Mouse (Mus musculus) brain, embryonic 14.5 days (tissue): ENCODE data around the gene Krt5. TPM values are rescaled to one million over a fixed set of nuclear protein-coding genes. Genes with fewer than 3 reads are reported as not detected.
"Not testable (repeated sequence)": the region's sequence is repeated elsewhere in the genome, so short reads cannot be mapped to it uniquely, and the experiment has no call there.

ENCODE experiments used
- DNase-seq: peaks from one replicate; pipeline ENCODE4 v3.0.0-alpha.2; 2011; ENCODE audit warnings: low read depth
- CTCF ChIP-seq: fragments of 200-500 bp; IDR thresholded peaks from 2 replicates; pipeline ENCODE4 v1.5.1; 2012; ENCODE audit warnings: inconsistent platforms, mild to moderate bottlenecking, moderate library complexity, borderline replicate concordance; ENCODE audit not compliant: insufficient read depth, insufficient read length; ENCODE audit errors: extremely low read depth
- POLR2A ChIP-seq: fragments of 200-500 bp; IDR thresholded peaks from 2 replicates; pipeline ENCODE4 v1.6.1; 2012; ENCODE audit warnings: mild to moderate bottlenecking, inconsistent platforms, borderline replicate concordance; ENCODE audit not compliant: poor library complexity, insufficient read depth, insufficient read length, severe bottlenecking; ENCODE audit errors: extremely low read depth
- polyA plus RNA-seq: library from polyadenylated mRNA; depleted of rRNA; stranded (reverse); fragments of >200 nt; gene quantifications from 2 replicates; pipeline ENCODE4 v1.2.3, GENCODE M21; 2012; rRNA removed

Gene Krt5
- polyA plus RNA-seq, 1 experiment, result 53.0 TPM

GRCm38 (mm10) chr15:101699866-101700265 lies 12.8 kb downstream of the Krt5 start:
- TF ChIP-seq CTCF (no peak), POLR2A (no peak)

DNA sequence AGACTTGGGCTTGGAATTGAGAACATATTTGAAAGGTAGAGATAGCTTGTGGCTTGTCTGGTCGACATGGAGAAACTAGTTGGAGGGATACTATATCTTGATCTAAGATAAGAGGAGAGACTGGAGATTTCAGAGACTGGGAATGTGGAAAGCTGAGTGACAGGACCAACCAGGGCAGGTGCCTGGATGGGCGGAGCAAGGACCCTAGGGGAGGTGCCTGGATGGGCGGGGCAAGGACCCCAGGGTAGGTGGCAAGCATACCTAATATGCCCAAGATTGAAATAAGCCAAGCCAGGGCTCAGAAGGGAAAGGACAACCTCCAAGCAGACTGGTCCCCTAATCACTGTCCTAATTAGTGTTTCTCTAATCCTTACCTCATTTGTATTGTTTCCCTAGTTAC lies 13.5 kb downstream of the Krt5 start:
- peak; percentile 1 for DNase-seq
- TF ChIP-seq POLR2A (no peak), CTCF (no peak)

More at GRCm38 (mm10) chr15:101699866-101700265, 12.8 kb downstream of the Krt5 start:
- no peak for DNase-seq

- peak; percentile 3 for DNase-seq
- TF ChIP-seq CTCF, result no peak
- TF ChIP-seq POLR2A, result no peak
These were observed 15.1 kb downstream of the Krt5 start for GRCm38 (mm10) chr15:101697326-101698188.

- TF ChIP-seq CTCF (no peak), POLR2A (no peak)
- DNase-seq, result no peak
These were observed 18.5 kb downstream of the Krt5 start, which contains the start of gene Krt6a for GRCm38 (mm10) chr15:101694207-101694606. Gene Krt6a, minus strand, starts transcription at chr15:101694307.

- not testable (repeated sequence) for DNase-seq
These were observed 22.2 kb downstream of the Krt5 start for GRCm38 (mm10) chr15:101690460-101690859.

DNA sequence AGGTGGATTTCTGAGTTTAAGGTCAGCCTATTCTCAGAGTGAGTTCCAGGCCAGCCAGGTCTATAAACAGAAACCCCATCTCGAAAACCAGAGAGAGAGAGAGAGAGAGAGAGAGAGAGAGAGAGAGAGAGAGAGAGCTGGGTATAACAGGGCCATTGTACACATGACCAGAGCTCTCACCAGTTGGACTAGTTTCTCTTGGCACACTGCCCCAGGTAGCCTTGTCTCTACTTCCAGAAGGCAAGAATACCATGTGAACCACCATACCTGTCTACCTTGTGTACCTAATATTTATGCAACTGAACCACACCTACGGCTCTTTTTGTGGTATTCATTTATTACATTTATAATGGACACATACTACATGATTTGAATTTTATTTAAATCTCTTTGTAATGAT lies 24.5 kb downstream of the Krt5 start:
- TF ChIP-seq CTCF, result no peak
- TF ChIP-seq POLR2A, result no peak
- no peak for DNase-seq

GRCm38 (mm10) chr15:101680187-101680586 lies 32.5 kb downstream of the Krt5 start, which contains the start of gene Krt6b:
Gene Krt6b, minus strand, starts transcription at chr15:101680287.
- TF ChIP-seq POLR2A, result no peak
- no peak for TF ChIP-seq CTCF
- no peak for DNase-seq

DNA sequence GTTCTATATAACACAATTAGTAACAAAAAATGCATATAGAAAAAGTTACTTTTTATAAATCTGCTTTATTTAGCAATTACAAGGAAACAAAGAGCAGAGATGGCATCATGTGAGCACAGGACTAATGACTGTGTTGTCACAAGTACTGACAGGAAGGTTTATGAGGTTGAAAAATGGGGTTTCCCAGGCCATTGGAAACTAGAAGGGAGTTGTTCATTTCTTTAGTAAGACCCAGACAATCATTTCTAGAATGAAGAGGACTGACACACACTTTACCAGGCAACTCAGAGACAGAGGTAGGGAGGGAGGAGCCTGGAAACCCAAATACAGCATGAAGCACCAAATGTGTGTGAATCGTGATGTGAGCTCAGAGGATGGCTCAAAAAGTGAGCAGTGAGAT lies 36.7 kb downstream of the Krt5 start:
- no peak for DNase-seq
- TF ChIP-seq CTCF, result no peak
- no peak for TF ChIP-seq POLR2A

Other genes starting within 250 kb of the Krt5 start
- gene Krt81, start 249.1 kb downstream of the Krt5 start, polyA plus RNA-seq, result not detected in 2 replicates
- gene Krt86, start 239.4 kb downstream of the Krt5 start, polyA plus RNA-seq, result 0.08 TPM in 1 of 2 replicates, not detected in the other
- gene Krt83, start 221.4 kb downstream of the Krt5 start, polyA plus RNA-seq, result not detected in 2 replicates
- not detected in 2 replicates for gene Gm49425, start 195.6 kb downstream of the Krt5 start, polyA plus RNA-seq
- gene Krt84, start 180.1 kb downstream of the Krt5 start, polyA plus RNA-seq, result not detected in 2 replicates
- not detected in 2 replicates for gene Krt82, start 162.2 kb downstream of the Krt5 start, polyA plus RNA-seq
- 0.10 and 0.11 TPM in 2 replicates for gene Krt90, start 149.9 kb downstream of the Krt5 start, polyA plus RNA-seq
- gene Krt75, start 139.0 kb downstream of the Krt5 start, polyA plus RNA-seq, result 0.06 and 0.07 TPM in 2 replicates
- gene Gm5414, start 84.7 kb downstream of the Krt5 start, polyA plus RNA-seq, result not detected in 2 replicates
- gene Gm5478, start 65.5 kb downstream of the Krt5 start, polyA plus RNA-seq, result not detected in 2 replicates
- not detected in 2 replicates for gene Krt6b, start 32.6 kb downstream of the Krt5 start, polyA plus RNA-seq
- gene Krt6a, start 18.6 kb downstream of the Krt5 start, polyA plus RNA-seq, result 0.29 and 0.57 TPM in 2 replicates
- 0.09 and 0.18 TPM in 2 replicates for gene Krt71, start 30.2 kb upstream of the Krt5 start, polyA plus RNA-seq
- 0.04 and 0.08 TPM in 2 replicates for gene Krt72, start 73.6 kb upstream of the Krt5 start, polyA plus RNA-seq
- gene Krt73, start 89.4 kb upstream of the Krt5 start, polyA plus RNA-seq, result 0.78 and 0.98 TPM in 2 replicates
- gene Krt2, start 105.3 kb upstream of the Krt5 start, polyA plus RNA-seq, result not detected in 2 replicates
- 14.9 and 19.4 TPM in 2 replicates for gene Krt1, start 137.9 kb upstream of the Krt5 start, polyA plus RNA-seq
- gene Krt77, start 156.8 kb upstream of the Krt5 start, polyA plus RNA-seq, result 0.53 and 2.3 TPM in 2 replicates
- not detected in 2 replicates for gene Krt76, start 180.0 kb upstream of the Krt5 start, polyA plus RNA-seq
- gene Krt4, start 211.8 kb upstream of the Krt5 start, polyA plus RNA-seq, result 2.3 and 2.6 TPM in 2 replicates
- gene Krt79, start 227.4 kb upstream of the Krt5 start, polyA plus RNA-seq, result 0.10 and 0.23 TPM in 2 replicates
- 0.03 TPM in 1 of 2 replicates, not detected in the other for gene Krt78, start 241.4 kb upstream of the Krt5 start, polyA plus RNA-seq